In genomic region chr9:123148430-123148829, GRCm38 (mm10) we compare ENCODE assay signal across 14 mouse cellular contexts. TPM values are rescaled to one million over a fixed set of nuclear protein-coding genes. Genes with fewer than 3 reads are reported as not detected.
DNase-seq lines count a peak whose midpoint lies in the region; ATAC-seq and TF ChIP-seq lines count a peak whose summit lies in the region.
"Had no signal": no experiment of that assay in that cellular context is flagged by ENCODE, and none has a peak within 500 bp of the region (broad histone marks: within the 10 kb centered on the region; RNA-seq: fewer than 3 reads in every experiment).

No protein-coding gene starts in this region.

- TF ChIP-seq POLR2A in kidney, adult 2 months (IDR thresholded peaks at IDR 0.05; ENCODE audit: low read depth, low read length): no peak

- ATAC-seq in intestine, embryonic 15.5 days: peak; percentile 28; the same call in 1 of the 2 replicates
- ATAC-seq in megakaryocyte-erythroid progenitor cell, adult 5-6 weeks (replicated peaks; ENCODE audit: low FRiP score, low TSS enrichment, poor library complexity, severe bottlenecking): no peak
- ATAC-seq in hindbrain, embryonic 11.5 days (ENCODE audit: low FRiP score): no peak
- ATAC-seq: forebrain, postnatal 0 days; liver, embryonic 12.5 days had no signal

- H3K9ac ChIP-seq in intestine, embryonic 15.5 days: no peak overlapping the region
- no peak overlapping the region for H3K9ac ChIP-seq in hindbrain, embryonic 11.5 days (ENCODE audit: low read depth, low read length)
- H3K9ac ChIP-seq: forebrain, postnatal 0 days; liver, embryonic 12.5 days; midbrain, embryonic 12.5 days had no signal

- no peak overlapping the region for H3K4me2 ChIP-seq in intestine, embryonic 15.5 days (replicated peaks)
- no peak overlapping the region for H3K4me2 ChIP-seq in hindbrain, embryonic 11.5 days (replicated peaks; ENCODE audit: low read depth, low read length)
- H3K4me2 ChIP-seq: liver, embryonic 12.5 days; midbrain, embryonic 12.5 days had no signal

- no peaks in the 10 kb centered on the region for H3K36me3 ChIP-seq in kidney, adult 2 months (ENCODE audit: control insufficient read depth, insufficient read depth, low read length)
- H3K36me3 ChIP-seq in intestine, embryonic 15.5 days: no peaks in the 10 kb centered on the region
- peaks cover 19% of the 10 kb centered on the region for H3K36me3 ChIP-seq in hindbrain, embryonic 10.5 days
- H3K36me3 ChIP-seq in hindbrain, embryonic 11.5 days (ENCODE audit: control insufficient read depth, insufficient read depth, low read length): no peaks in the 10 kb centered on the region

- no peaks in the 10 kb centered on the region for H3K9me3 ChIP-seq in intestine, embryonic 15.5 days
- peaks cover 19% of the 10 kb centered on the region for H3K9me3 ChIP-seq in hindbrain, embryonic 10.5 days
- H3K9me3 ChIP-seq in hindbrain, embryonic 11.5 days (ENCODE audit: control insufficient read depth, low read length): no peaks in the 10 kb centered on the region

- WGBS in kidney, adult 2 months: 65% methylated on average over 5 of the region's 5 CpGs
- WGBS in intestine, embryonic 15.5 days: 61% methylated on average over 5 of the region's 5 CpGs
- 86% methylated on average over 5 of the region's 5 CpGs for WGBS in hindbrain, embryonic 10.5 days
- WGBS in hindbrain, embryonic 11.5 days: 81% methylated on average over 5 of the region's 5 CpGs

- no peaks in the 10 kb centered on the region for H3K27me3 ChIP-seq in kidney, adult 2 months (replicated peaks; ENCODE audit: control insufficient read depth, insufficient read depth, low read length)
- no peaks in the 10 kb centered on the region for H3K27me3 ChIP-seq in intestine, embryonic 15.5 days (replicated peaks)
- H3K27me3 ChIP-seq in hindbrain, embryonic 10.5 days (ENCODE audit: insufficient read depth, poor library complexity, severe bottlenecking): no peaks in the 10 kb centered on the region
- no peaks in the 10 kb centered on the region for H3K27me3 ChIP-seq in hindbrain, embryonic 11.5 days (ENCODE audit: control insufficient read depth, insufficient read depth, low read length)
- H3K27me3 ChIP-seq: liver, embryonic 12.5 days; midbrain, embryonic 12.5 days had no signal

- no peaks in the 10 kb centered on the region for H3K4me1 ChIP-seq in kidney, adult 2 months (ENCODE audit: control insufficient read depth, insufficient read depth, low read length)
- H3K4me1 ChIP-seq in intestine, embryonic 15.5 days (replicated peaks): no peaks in the 10 kb centered on the region
- no peaks in the 10 kb centered on the region for H3K4me1 ChIP-seq in hindbrain, embryonic 10.5 days (replicated peaks)
- H3K4me1 ChIP-seq in hindbrain, embryonic 11.5 days (replicated peaks; ENCODE audit: control insufficient read depth, insufficient read depth, low read length): no peaks in the 10 kb centered on the region
- H3K4me1 ChIP-seq: midbrain, embryonic 12.5 days had no signal

- no peak overlapping the region for H3K4me3 ChIP-seq in kidney, adult 2 months (ENCODE audit: insufficient read depth, low read depth, low read length)
- no peak overlapping the region for H3K4me3 ChIP-seq in intestine, embryonic 15.5 days (replicated peaks)
- H3K4me3 ChIP-seq in hindbrain, embryonic 10.5 days: no peak overlapping the region
- H3K4me3 ChIP-seq in hindbrain, embryonic 11.5 days (ENCODE audit: low read depth, low read length): no peak overlapping the region
- H3K4me3 ChIP-seq: liver, embryonic 12.5 days; midbrain, embryonic 12.5 days had no signal

- TF ChIP-seq CTCF in kidney, adult 2 months (conservative IDR thresholded peaks at IDR 0.05; ENCODE audit: insufficient read depth, insufficient read length, low read depth, low read length): no peak

- DNase-seq in kidney, adult 2 months: peak; percentile 18
- no peak for DNase-seq in kidney, postnatal 25 days
- peak; percentile 70 for DNase-seq in gastrocnemius, postnatal 25 days
- peak; percentile 30 to 66 for DNase-seq in lung, postnatal 4 days
- no peak for DNase-seq in hindbrain, embryonic 10.5 days (ENCODE audit: low spot score)
- no peak for DNase-seq in hindbrain, embryonic 11.5 days (ENCODE audit: low spot score)
- DNase-seq: adrenal gland, adult 2 months; forebrain, postnatal 0 days; kidney, adult 8-10 months had no signal

- no peak overlapping the region for H3K27ac ChIP-seq in kidney, adult 2 months (ENCODE audit: insufficient read depth, low read depth, low read length)
- H3K27ac ChIP-seq in intestine, embryonic 15.5 days: no peak overlapping the region
- no peak overlapping the region for H3K27ac ChIP-seq in hindbrain, embryonic 10.5 days
- no peak overlapping the region for H3K27ac ChIP-seq in hindbrain, embryonic 11.5 days (ENCODE audit: low read depth, low read length)
- H3K27ac ChIP-seq: liver, embryonic 12.5 days; midbrain, embryonic 12.5 days had no signal

RNA-seq across cellular contexts. Expression of gene Clec3b, which starts 2.3 kb away (rescaled TPM):
- 16.2 and 24.9 TPM in 2 replicates for polyA plus RNA-seq in kidney, adult 2 months (2012; rRNA removed)
- 10 to 100 TPM; 44.1 to 65.2 TPM for total RNA-seq in gastrocnemius, postnatal 25 days (2021)
- polyA plus RNA-seq in intestine, embryonic 15.5 days (2015; fragmentation: Nextera tagmentation; extraction: Ambion mirVana): 0.51 TPM in 1 of 2 replicates, not detected in the other
- total RNA-seq in megakaryocyte-erythroid progenitor cell, adult 5-6 weeks (2014; fragmentation: Nextera tagmentation): not detected in 2 replicates
- total RNA-seq in megakaryocyte-erythroid progenitor cell, adult 5-6 weeks (2017): not detected in 2 replicates
- polyA plus RNA-seq in hindbrain, embryonic 10.5 days (2016; fragmentation: Nextera tagmentation; extraction: Ambion mirVana): 0.16 TPM in 1 of 2 replicates, not detected in the other
- polyA plus RNA-seq in hindbrain, embryonic 11.5 days (2014; fragmentation: Nextera tagmentation; extraction: Ambion mirVana): not detected in 2 replicates
- polyA plus RNA-seq: heart, embryonic 14.5 days; liver, embryonic 12.5 days had no signal

RNA-seq across cellular contexts. Expression of gene Exosc7, which starts 35.4 kb away (rescaled TPM):
- polyA plus RNA-seq in kidney, adult 2 months (2012; rRNA removed): 34.9 and 44.3 TPM in 2 replicates
- total RNA-seq in gastrocnemius, postnatal 25 days (2021): 10 to 100 TPM; 17.3 to 19.6 TPM
- 135 and 138 TPM in 2 replicates for polyA plus RNA-seq in intestine, embryonic 15.5 days (2015; fragmentation: Nextera tagmentation; extraction: Ambion mirVana)
- total RNA-seq in megakaryocyte-erythroid progenitor cell, adult 5-6 weeks (2014; fragmentation: Nextera tagmentation): 104 and 111 TPM in 2 replicates
- total RNA-seq in megakaryocyte-erythroid progenitor cell, adult 5-6 weeks (2017): 108 and 123 TPM in 2 replicates
- 122 and 146 TPM in 2 replicates for polyA plus RNA-seq in hindbrain, embryonic 10.5 days (2016; fragmentation: Nextera tagmentation; extraction: Ambion mirVana)
- polyA plus RNA-seq in hindbrain, embryonic 11.5 days (2014; fragmentation: Nextera tagmentation; extraction: Ambion mirVana): 104 and 106 TPM in 2 replicates

RNA-seq across cellular contexts. Expression of gene Zdhhc3, which starts 35.4 kb away (rescaled TPM):
- 97.4 and 141 TPM in 2 replicates for polyA plus RNA-seq in kidney, adult 2 months (2012; rRNA removed)
- total RNA-seq in gastrocnemius, postnatal 25 days (2021): 10 to 100 TPM; 48.5 to 49.5 TPM
- polyA plus RNA-seq in intestine, embryonic 15.5 days (2015; fragmentation: Nextera tagmentation; extraction: Ambion mirVana): 78.6 and 82.6 TPM in 2 replicates
- total RNA-seq in megakaryocyte-erythroid progenitor cell, adult 5-6 weeks (2014; fragmentation: Nextera tagmentation): 53.0 and 65.0 TPM in 2 replicates
- total RNA-seq in megakaryocyte-erythroid progenitor cell, adult 5-6 weeks (2017): 31.2 and 37.7 TPM in 2 replicates
- 76.8 and 83.4 TPM in 2 replicates for polyA plus RNA-seq in hindbrain, embryonic 10.5 days (2016; fragmentation: Nextera tagmentation; extraction: Ambion mirVana)
- 55.8 and 62.5 TPM in 2 replicates for polyA plus RNA-seq in hindbrain, embryonic 11.5 days (2014; fragmentation: Nextera tagmentation; extraction: Ambion mirVana)

Comparison
In these comparisons a context has a peak if more than half of its experiments do, and no peak if none do; other contexts are left out.
1. DNase-seq: peak in kidney, adult 2 months (single experiment), gastrocnemius, postnatal 25 days (single experiment) and lung, postnatal 4 days (2 of 2); none in kidney, postnatal 25 days (0 of 2), hindbrain, embryonic 10.5 days (single experiment) and hindbrain, embryonic 11.5 days (single experiment).
2. RNA of gene Clec3b, which starts 2.3 kb away (polyA plus RNA-seq): 16.2 to 24.9 TPM in kidney, adult 2 months; 0.51 TPM in intestine, embryonic 15.5 days, not detected in hindbrain, embryonic 11.5 days and 0.16 TPM in hindbrain, embryonic 10.5 days; every median in the first group is over 10 times any median in the second.